Mouse (Mus musculus): ENCODE results near the gene Gsg1l2.

Gene Gsg1l2

GRCm38 (mm10) chr11:67820221-67820620 lies 45.8 kb downstream of the Gsg1l2 start:
- CTCF ChIA-PET = no interaction called here

- CTCF ChIA-PET = no interaction called here
Measured at GRCm38 (mm10) chr11:67821560-67821959, 47.2 kb downstream of the Gsg1l2 start.

GRCm38 (mm10) chr11:67828360-67829059 lies 54.1 kb downstream of the Gsg1l2 start:
- CTCF ChIA-PET = no interaction called here

DNA sequence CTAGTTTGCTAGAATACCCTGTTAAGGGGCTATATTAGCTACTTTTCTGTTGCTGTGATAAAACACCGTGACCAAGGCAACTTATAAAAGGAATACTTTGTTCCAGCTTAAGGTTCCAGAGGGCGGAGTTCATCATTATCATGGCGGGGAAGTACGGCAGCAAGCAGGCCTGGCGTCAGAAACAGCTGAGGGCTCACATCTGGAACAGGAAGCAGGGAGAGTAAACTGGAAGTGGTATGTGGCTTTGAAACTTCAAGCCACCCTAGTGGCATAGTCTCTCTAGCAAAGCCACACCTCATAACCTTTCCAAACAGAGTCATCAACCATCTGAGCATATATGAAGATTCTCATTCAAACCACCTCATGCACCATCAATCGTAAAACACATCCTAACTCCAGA lies 55.1 kb downstream of the Gsg1l2 start:
- CTCF ChIA-PET = no interaction called here

GRCm38 (mm10) chr11:67831820-67832219 lies 57.4 kb downstream of the Gsg1l2 start:
- CTCF ChIA-PET = no interaction called here

GRCm38 (mm10) chr11:67835408-67836078 lies 61.1 kb downstream of the Gsg1l2 start:
- CTCF ChIA-PET = no interaction called here

Measured in spleen, embryonic (tissue).